In the genomic region with DNA sequence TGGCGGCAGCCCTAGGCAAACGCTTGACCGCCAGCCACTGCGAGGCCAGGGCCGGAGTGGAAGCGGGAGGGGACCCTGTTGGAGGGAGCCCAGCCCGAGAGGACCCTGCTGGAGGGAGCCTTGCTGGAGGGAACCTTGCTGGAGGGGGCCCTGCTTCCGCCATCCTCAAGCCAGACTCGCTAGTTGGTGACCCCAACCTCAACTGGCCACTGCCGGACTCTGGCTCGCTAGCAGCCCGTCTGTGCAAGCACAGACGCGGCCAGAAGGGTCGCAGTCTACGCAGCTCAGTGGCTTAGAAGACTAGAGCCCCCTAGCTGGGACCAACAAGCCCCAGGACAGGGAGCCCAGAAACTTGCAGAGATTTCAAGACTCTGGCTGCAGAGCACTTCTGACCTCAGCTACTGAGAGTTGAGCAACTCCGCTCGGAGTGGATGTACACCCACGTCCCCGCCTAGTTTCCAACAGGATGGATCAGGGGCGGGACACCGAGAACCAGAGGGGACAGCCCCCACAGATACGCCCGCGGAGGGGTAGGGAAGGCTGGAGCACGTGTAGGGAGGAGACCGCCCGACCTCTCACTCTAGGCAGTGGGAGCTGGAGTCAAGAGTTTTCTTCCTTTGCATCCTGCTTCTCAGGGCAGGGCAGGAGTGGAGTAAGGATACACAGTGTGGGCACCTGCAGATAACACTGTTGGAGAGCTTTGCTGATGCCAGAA, we compare ENCODE assay signal across 9 mouse cellular contexts. TPM values are rescaled to one million over a fixed set of nuclear protein-coding genes. Genes with fewer than 3 reads are reported as not detected.
DNase-seq lines count a peak whose midpoint lies in the region; ATAC-seq lines count a peak whose summit lies in the region.
"Had no signal": no experiment of that assay in that cellular context is flagged by ENCODE, and none has a peak within 500 bp of the region (broad histone marks: within the 10 kb centered on the region; RNA-seq: fewer than 3 reads in every experiment).

Gene Mcf2, minus strand, starts transcription at position 346 of the 715 bp plus-strand sequence.

- peak within 1 kb of the TSS; percentile 46 for H3K4me3 ChIP-seq in heart, embryonic 15.5 days
- no peak within 1 kb of the TSS for H3K4me3 ChIP-seq in liver, embryonic 15.5 days (replicated peaks)

- WGBS in heart, embryonic 15.5 days = 5% methylated on average over 28 of the region's 28 CpGs
- WGBS in liver, embryonic 15.5 days (ENCODE audit: insufficient replicate concordance) = 17% methylated on average over 28 of the region's 28 CpGs

- H3K4me1 ChIP-seq in heart, embryonic 15.5 days (replicated peaks) = peaks cover 2% of the 10 kb centered on the region; the same call in 1 of the 2 replicates
- no peaks in the 10 kb centered on the region for H3K4me1 ChIP-seq in liver, embryonic 15.5 days (replicated peaks)

- H3K27ac ChIP-seq in heart, embryonic 15.5 days = no peak within 1 kb of the TSS
- H3K27ac ChIP-seq in liver, embryonic 15.5 days (replicated peaks) = no peak within 1 kb of the TSS
- H3K27ac ChIP-seq: liver, embryonic 14.5 days had no signal

- peak; percentile 2 to 8 for DNase-seq in layer of hippocampus, postnatal 10 days (ENCODE audit: low spot score in 2 of 2)
- DNase-seq in layer of hippocampus, adult 18-20 months (ENCODE audit: low spot score in 2 of 2) = no peak
- DNase-seq in embryo, embryonic 10 days (ENCODE audit: low spot score) = peak; percentile 39
- DNase-seq in retina, postnatal 1 day = peak; percentile 49
- DNase-seq in layer of hippocampus, adult 11-12 months (ENCODE audit: low spot score) = no peak
- no peak for DNase-seq in spleen, postnatal 14 days (ENCODE audit: low spot score in 2 of 2)

- H3K4me2 ChIP-seq in heart, embryonic 15.5 days = peak within 1 kb of the TSS; percentile 79
- peak within 1 kb of the TSS; percentile 29 for H3K4me2 ChIP-seq in liver, embryonic 15.5 days

- H3K9me3 ChIP-seq in heart, embryonic 15.5 days (replicated peaks) = no peaks in the 10 kb centered on the region
- no peaks in the 10 kb centered on the region for H3K9me3 ChIP-seq in liver, embryonic 15.5 days (replicated peaks)

- ATAC-seq in heart, embryonic 15.5 days (replicated peaks; ENCODE audit: insufficient number of reproducible peaks, insufficient read depth, low FRiP score, low read depth) = no peak
- no peak for ATAC-seq in liver, embryonic 15.5 days (ENCODE audit: insufficient read depth)

- no peak within 1 kb of the TSS for H3K9ac ChIP-seq in heart, embryonic 15.5 days
- H3K9ac ChIP-seq in liver, embryonic 15.5 days = no peak within 1 kb of the TSS
- H3K9ac ChIP-seq: liver, embryonic 14.5 days had no signal

- H3K27me3 ChIP-seq in heart, embryonic 15.5 days = peaks cover 4% of the 10 kb centered on the region
- H3K27me3 ChIP-seq in liver, embryonic 15.5 days = peaks cover 31% of the 10 kb centered on the region

- H3K36me3 ChIP-seq in heart, embryonic 15.5 days = no peaks in the 10 kb centered on the region
- H3K36me3 ChIP-seq in liver, embryonic 15.5 days (replicated peaks) = no peaks in the 10 kb centered on the region

RNA-seq across cellular contexts. Expression of gene Mcf2, which starts in this region (rescaled TPM):
- total RNA-seq in layer of hippocampus, postnatal 10 days (2021) = 1 to 10 TPM; 4.2 to 4.8 TPM
- 1 to 10 TPM; 3.2 to 4.0 TPM for total RNA-seq in layer of hippocampus, adult 18-20 months (2021)
- polyA plus RNA-seq in heart, embryonic 15.5 days (2015; fragmentation: Nextera tagmentation; extraction: Ambion mirVana) = 0.13 and 0.14 TPM in 2 replicates
- 0.03 and 0.06 TPM in 2 replicates for polyA plus RNA-seq in liver, embryonic 15.5 days (2015; fragmentation: Nextera tagmentation; extraction: Ambion mirVana)

Comparison
In these comparisons a context has a peak if more than half of its experiments do, and no peak if none do; other contexts are left out.
1. DNase-seq: peak in layer of hippocampus, postnatal 10 days (2 of 2), embryo, embryonic 10 days (single experiment) and retina, postnatal 1 day (single experiment); none in layer of hippocampus, adult 18-20 months (0 of 2), layer of hippocampus, adult 11-12 months (single experiment) and spleen, postnatal 14 days (0 of 2).